Mouse (Mus musculus) kidney, adult 2 months (tissue): Measurements from ENCODE around the gene Spg7. TPM values are rescaled to one million over a fixed set of nuclear protein-coding genes. Genes with fewer than 3 reads are reported as not detected.

Source experiments
- DNase-seq: peaks from one replicate; pipeline ENCODE4 v3.0.0; 2021
- H3K27ac ChIP-seq: fragments of 200-500 bp; 2 replicates; pipeline ENCODE4 v1.5.1; 2012; ENCODE audit warnings: low read depth, low read length, control low read depth, inconsistent platforms; ENCODE audit not compliant: insufficient read depth
- H3K27me3 ChIP-seq: fragments of 200-500 bp; replicated peaks from 2 replicates; pipeline ENCODE4 v1.6.1; 2012; ENCODE audit warnings: mild to moderate bottlenecking, moderate library complexity, low read length, inconsistent platforms; ENCODE audit not compliant: control insufficient read depth, insufficient read depth
- H3K36me3 ChIP-seq: fragments of 200-500 bp; 2 replicates; pipeline ENCODE4 v1.6.1; 2012; ENCODE audit warnings: mild to moderate bottlenecking, moderate library complexity, low read length, inconsistent platforms; ENCODE audit not compliant: control insufficient read depth, insufficient read depth
- H3K4me1 ChIP-seq: fragments of 200-500 bp; 2 replicates; pipeline ENCODE4 v1.6.1; 2011; ENCODE audit warnings: low read length; ENCODE audit not compliant: control insufficient read depth, insufficient read depth
- H3K4me3 ChIP-seq: fragments of 200-500 bp; 2 replicates; pipeline ENCODE4 v1.5.1; 2011; ENCODE audit warnings: mild to moderate bottlenecking, low read depth, low read length, control low read depth; ENCODE audit not compliant: insufficient read depth
- CTCF ChIP-seq: fragments of 200-500 bp; conservative IDR thresholded peaks from 2 replicates; pipeline ENCODE4 v1.5.1; 2011; ENCODE audit warnings: low read depth, mild to moderate bottlenecking, control low read depth, low read length, moderate library complexity, mixed read lengths; ENCODE audit not compliant: insufficient read depth, insufficient read length
- POLR2A ChIP-seq: fragments of 200-500 bp; IDR thresholded peaks from one replicate; pipeline ENCODE4 v1.6.1; 2011; ENCODE audit warnings: low read depth, low read length, control low read depth
- WGBS: fragments of 180-500 bp; shearing (Covaris S2); methylation state at CpG from one replicate; pipeline ENCODE4 v1.1.7; 2018; 5-methylcytosine and 5-hydroxymethylcytosine counted together
- polyA plus RNA-seq: library from polyadenylated mRNA; depleted of rRNA; stranded (reverse); fragments of >200 nt; gene quantifications from 2 replicates; pipeline ENCODE4 v1.2.3, GENCODE M21; 2012; rRNA removed

Spg7 gene
- polyA plus RNA-seq, 1 experiment = 137 TPM

GRCm38 (mm10) chr8:123138741-123139140, 76.0 kb downstream of the Spg7 start:
- WGBS = 68% methylated on average over 4 of the region's 4 CpGs
- TF ChIP-seq CTCF (no peak), POLR2A (no peak)
- DNase-seq = no peak
- Histone ChIP-seq H3K27ac (no peak overlapping the region), H3K36me3 (no peaks in the 10 kb centered on the region), H3K4me1 (no peaks in the 10 kb centered on the region), H3K4me3 (no peak overlapping the region), H3K27me3 (no peaks in the 10 kb centered on the region)

DNA sequence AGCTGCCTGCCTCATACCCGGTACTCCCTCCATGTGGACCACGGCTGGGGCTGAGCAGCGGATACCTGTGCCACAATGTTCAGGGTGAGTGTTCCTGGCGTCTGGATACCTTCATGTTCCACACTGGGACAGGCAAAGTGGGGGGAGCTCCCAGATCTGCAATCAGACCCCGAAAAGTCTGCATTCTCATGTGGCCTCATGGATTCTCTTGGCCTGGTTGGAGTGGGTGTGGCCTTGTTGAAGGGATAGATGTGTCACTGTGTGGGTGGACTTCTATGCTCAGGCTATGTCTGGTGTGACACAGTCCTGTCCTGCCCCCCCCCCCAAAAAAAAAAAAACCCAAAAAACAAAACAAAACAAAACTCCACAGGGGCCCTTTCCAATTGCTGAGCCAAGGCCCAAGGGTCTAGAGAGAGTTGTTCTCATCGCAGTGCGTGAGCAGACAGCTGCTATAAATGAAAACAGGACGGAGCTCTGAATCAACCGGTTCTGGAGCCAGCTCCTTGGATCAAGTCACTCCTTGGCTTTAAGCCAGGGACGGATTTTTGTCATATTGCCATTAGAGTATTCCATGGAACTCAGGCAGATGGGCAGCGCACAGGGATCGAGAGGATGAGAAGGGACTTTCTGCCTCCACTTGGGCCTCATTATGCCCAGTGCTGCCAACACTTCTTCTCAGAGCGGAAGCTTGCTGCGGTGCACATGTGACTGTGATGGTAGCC, 79.2 kb downstream of the Spg7 start:
- no peaks in the 10 kb centered on the region for H3K27me3 ChIP-seq
- peak; percentile 90 for DNase-seq
- 57% methylated on average over 14 of the region's 14 CpGs for WGBS
- no peak overlapping the region for H3K4me3 ChIP-seq
- H3K27ac ChIP-seq = peak overlapping the region; percentile 68; the same call in 1 of the 2 replicates
- TF ChIP-seq CTCF (no peak), POLR2A (no peak)
- H3K4me1 ChIP-seq = no peaks in the 10 kb centered on the region
- H3K36me3 ChIP-seq = no peaks in the 10 kb centered on the region

GRCm38 (mm10) chr8:123145279-123145678, 82.5 kb downstream of the Spg7 start:
- H3K4me1 ChIP-seq = no peaks in the 10 kb centered on the region
- no peaks in the 10 kb centered on the region for H3K27me3 ChIP-seq
- TF ChIP-seq POLR2A (no peak), CTCF (peak; percentile 68)
- H3K36me3 ChIP-seq = no peaks in the 10 kb centered on the region
- no peak overlapping the region for H3K27ac ChIP-seq
- H3K4me3 ChIP-seq = no peak overlapping the region
- peak; percentile 72 for DNase-seq
- WGBS = 56% methylated on average over 6 of the region's 6 CpGs

DNA sequence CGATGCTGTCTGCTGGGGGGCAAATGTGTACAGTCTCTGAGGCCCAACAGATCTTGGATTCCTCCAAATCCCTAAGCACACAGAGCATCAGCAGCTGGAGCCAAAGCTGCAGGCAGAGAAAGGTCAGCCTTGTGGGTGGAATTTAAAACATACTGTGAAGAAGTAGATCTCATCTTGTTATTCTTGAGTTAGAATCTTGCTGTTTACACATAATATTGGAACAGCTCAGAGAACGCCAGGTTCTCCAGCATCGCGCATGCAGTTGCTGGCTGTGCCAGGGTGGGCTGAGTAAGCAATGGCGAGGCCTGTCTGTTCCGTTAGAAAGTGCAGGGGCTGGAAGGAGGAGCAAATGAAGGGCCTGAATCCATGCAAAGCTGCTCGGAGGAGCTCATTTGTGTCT, 83.6 kb downstream of the Spg7 start:
- no peaks in the 10 kb centered on the region for H3K27me3 ChIP-seq
- no peak for TF ChIP-seq CTCF
- no peak for TF ChIP-seq POLR2A
- H3K27ac ChIP-seq = no peak overlapping the region
- 74% methylated on average over 7 of the region's 7 CpGs for WGBS
- H3K4me3 ChIP-seq = no peak overlapping the region
- no peaks in the 10 kb centered on the region for H3K36me3 ChIP-seq
- H3K4me1 ChIP-seq = no peaks in the 10 kb centered on the region
- DNase-seq = no peak

Other genes with a start within 250 kb of the Spg7 start
- gene Cdh15, start 215.0 kb upstream of the Spg7 start, polyA plus RNA-seq = 0.11 TPM in 1 of 2 replicates, not detected in the other
- gene Ankrd11, start 20.7 kb upstream of the Spg7 start, polyA plus RNA-seq = 32.7 and 36.1 TPM in 2 replicates
- 960 and 1,412 TPM in 2 replicates for gene Rpl13, start 39.4 kb downstream of the Spg7 start, polyA plus RNA-seq
- 2.5 and 3.4 TPM in 2 replicates for gene Cpne7, start 54.4 kb downstream of the Spg7 start, polyA plus RNA-seq
- 10.8 and 11.2 TPM in 2 replicates for gene Sult5a1, start 95.4 kb downstream of the Spg7 start, polyA plus RNA-seq
- gene Dpep1, start 123.3 kb downstream of the Spg7 start, polyA plus RNA-seq = 360 and 388 TPM in 2 replicates
- gene Chmp1a, start 149.8 kb downstream of the Spg7 start, polyA plus RNA-seq = 99.6 and 112 TPM in 2 replicates
- 3.5 and 4.6 TPM in 2 replicates for gene Spata33, start 149.9 kb downstream of the Spg7 start, polyA plus RNA-seq
- gene Cdk10, start 161.9 kb downstream of the Spg7 start, polyA plus RNA-seq = 53.3 and 53.7 TPM in 2 replicates
- 14.9 and 16.7 TPM in 2 replicates for gene Spata2l, start 173.3 kb downstream of the Spg7 start, polyA plus RNA-seq
- gene Zfp276, start 191.3 kb downstream of the Spg7 start, polyA plus RNA-seq = 22.4 and 29.9 TPM in 2 replicates
- gene Vps9d1, start 191.4 kb downstream of the Spg7 start, polyA plus RNA-seq = 42.7 and 79.9 TPM in 2 replicates